9 mouse cellular contexts compared by ENCODE assay signal in the genomic region with DNA sequence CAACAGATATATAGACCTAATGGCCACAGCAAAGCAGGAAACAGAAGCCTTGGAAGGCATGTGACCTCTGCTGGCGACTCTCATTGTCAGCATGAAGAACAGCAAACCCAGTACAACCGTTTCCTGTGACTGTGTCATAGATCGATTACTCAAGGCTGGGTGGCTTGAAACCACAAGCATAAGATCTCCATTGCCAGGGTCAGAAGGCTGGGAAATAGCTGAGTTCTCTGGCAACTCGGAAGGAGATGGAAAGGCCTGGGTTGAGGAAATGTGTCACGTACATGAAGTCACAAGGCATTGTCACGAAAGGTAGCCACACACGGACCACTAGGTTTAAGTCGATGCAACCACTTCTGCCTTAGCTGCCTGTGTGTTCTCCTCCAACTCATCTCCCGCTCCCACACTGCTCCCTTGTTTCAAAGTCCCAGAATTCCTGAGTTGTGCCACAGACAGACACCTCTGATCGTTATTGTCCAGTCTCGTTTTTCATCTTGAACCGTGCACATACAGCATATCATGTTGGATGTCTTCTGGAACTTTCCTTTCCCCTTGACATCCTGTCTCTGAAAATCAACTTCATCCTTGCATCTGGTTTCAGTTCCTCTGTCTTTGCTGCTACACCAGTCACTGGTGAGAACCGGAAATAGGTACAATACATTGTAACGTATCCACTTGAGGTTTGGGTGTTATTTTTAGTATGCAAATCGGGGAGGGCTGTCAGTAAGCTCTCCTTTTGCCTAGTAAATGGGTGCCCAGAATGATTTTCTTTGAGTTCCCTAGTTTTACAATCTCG. TPM values are rescaled to one million over a fixed set of nuclear protein-coding genes. Genes with fewer than 3 reads are reported as not detected.
DNase-seq lines count a peak whose midpoint lies in the region; ATAC-seq and TF ChIP-seq lines count a peak whose summit lies in the region.
"Had no signal": no experiment of that assay in that cellular context is flagged by ENCODE, and none has a peak within 500 bp of the region (broad histone marks: within the 10 kb centered on the region; RNA-seq: fewer than 3 reads in every experiment).

No protein-coding gene starts in this region.

- no peak for DNase-seq in lung, postnatal 10 days
- peak; percentile 58 for DNase-seq in thymus, postnatal 14 days
- DNase-seq in Muller cell, postnatal 12 days (ENCODE audit: inconsistent ontology term): no peak
- DNase-seq in right cerebral cortex, adult 18-20 months: no peak

- no peak for ATAC-seq in lung, embryonic 15.5 days (ENCODE audit: borderline replicate concordance, extremely low read depth, low FRiP score, low TSS enrichment)
- no peak for ATAC-seq in hindbrain, embryonic 16.5 days

- no peak overlapping the region for H3K4me2 ChIP-seq in lung, embryonic 15.5 days
- H3K4me2 ChIP-seq in hindbrain, embryonic 16.5 days (ENCODE audit: low read length): no peak overlapping the region
- H3K4me2 ChIP-seq: limb, embryonic 13.5 days had no signal

- H3K36me3 ChIP-seq in lung, embryonic 15.5 days: no peaks in the 10 kb centered on the region
- no peaks in the 10 kb centered on the region for H3K36me3 ChIP-seq in macrophage (ENCODE audit: inconsistent target)
- no peaks in the 10 kb centered on the region for H3K36me3 ChIP-seq in hindbrain, embryonic 16.5 days (ENCODE audit: control insufficient read depth, insufficient read depth, low read length)
- H3K36me3 ChIP-seq: limb, embryonic 13.5 days had no signal

- no peak for TF ChIP-seq POLR2A in embryonic fibroblast, embryonic 13.5 days (IDR thresholded peaks at IDR 0.05; ENCODE audit: low read depth, low read length)

- 73% methylated on average over 16 of the region's 16 CpGs for WGBS in lung, embryonic 15.5 days
- WGBS in macrophage (ENCODE audit: missing documents): under 1% methylated on average over 16 of the region's 16 CpGs
- 90% methylated on average over 16 of the region's 16 CpGs for WGBS in hindbrain, embryonic 16.5 days

- H3K27ac ChIP-seq in lung, embryonic 15.5 days: peak overlapping the region; percentile 8; the same call in 1 of the 2 replicates
- H3K27ac ChIP-seq in embryonic fibroblast, embryonic 13.5 days (ENCODE audit: insufficient read depth, low read length): peak overlapping the region; percentile 23; the same call in 1 of the 2 replicates
- H3K27ac ChIP-seq in macrophage: peak overlapping the region; percentile 99
- H3K27ac ChIP-seq in hindbrain, embryonic 16.5 days (ENCODE audit: low read depth, low read length): no peak overlapping the region
- H3K27ac ChIP-seq: limb, embryonic 13.5 days had no signal

- no peak for TF ChIP-seq CTCF in embryonic fibroblast, embryonic 13.5 days (IDR thresholded peaks at IDR 0.05; ENCODE audit: borderline replicate concordance, insufficient read depth, low read length)

- no peaks in the 10 kb centered on the region for H3K27me3 ChIP-seq in lung, embryonic 15.5 days
- H3K27me3 ChIP-seq in hindbrain, embryonic 16.5 days (replicated peaks; ENCODE audit: control insufficient read depth, insufficient read depth, low read length): no peaks in the 10 kb centered on the region
- H3K27me3 ChIP-seq: limb, embryonic 13.5 days had no signal

- no peaks in the 10 kb centered on the region for H3K9me3 ChIP-seq in lung, embryonic 15.5 days
- H3K9me3 ChIP-seq in hindbrain, embryonic 16.5 days (ENCODE audit: control insufficient read depth, low read length): no peaks in the 10 kb centered on the region
- H3K9me3 ChIP-seq: limb, embryonic 13.5 days had no signal

- H3K9ac ChIP-seq in lung, embryonic 15.5 days: no peak overlapping the region
- H3K9ac ChIP-seq in hindbrain, embryonic 16.5 days (ENCODE audit: low read depth, low read length): no peak overlapping the region
- H3K9ac ChIP-seq: limb, embryonic 13.5 days had no signal

- no peak overlapping the region for H3K4me3 ChIP-seq in lung, embryonic 15.5 days
- no peak overlapping the region for H3K4me3 ChIP-seq in embryonic fibroblast, embryonic 13.5 days (ENCODE audit: insufficient read depth, low read length)
- no peak overlapping the region for H3K4me3 ChIP-seq in macrophage (ENCODE audit: inconsistent target)
- no peak overlapping the region for H3K4me3 ChIP-seq in hindbrain, embryonic 16.5 days (ENCODE audit: low read length)
- H3K4me3 ChIP-seq: limb, embryonic 13.5 days had no signal

- H3K4me1 ChIP-seq in lung, embryonic 15.5 days: peaks cover 7% of the 10 kb centered on the region; the same call in 1 of the 2 replicates
- peaks cover 16% of the 10 kb centered on the region; the same call in 1 of the 2 replicates for H3K4me1 ChIP-seq in embryonic fibroblast, embryonic 13.5 days (ENCODE audit: control insufficient read depth, insufficient read depth, low read length)
- H3K4me1 ChIP-seq in hindbrain, embryonic 16.5 days (ENCODE audit: control insufficient read depth, insufficient read depth, low read depth, low read length): no peaks in the 10 kb centered on the region

- no peaks in the 10 kb centered on the region for H3K79me2 ChIP-seq in macrophage (ENCODE audit: inconsistent target)

RNA-seq across cellular contexts. Expression of a gene that starts 32.7 kb away (rescaled TPM):
- 19.6 and 20.8 TPM in 2 replicates for polyA plus RNA-seq in lung, embryonic 15.5 days (2015; fragmentation: Nextera tagmentation; extraction: Ambion mirVana)
- polyA plus RNA-seq in embryonic fibroblast, embryonic 13.5 days (2011; ENCODE audit: insufficient read length, low read depth, missing spikeins): 58.5 and 77.0 TPM in 2 replicates
- total RNA-seq in macrophage (2018; cell fraction: chromatin; rRNA removed): 100 to 1,000 TPM in 6 of 26 experiments, 10 to 100 TPM in 19, 1 to 10 TPM in 1; 9.2 to 143 (median 58.4) TPM
- total RNA-seq in macrophage (2018; cell fraction: cytosol; rRNA removed): 100 to 1,000 TPM in 11 of 26 experiments, 10 to 100 TPM in 15; 40.1 to 135 (median 81.6) TPM
- 100 to 1,000 TPM in 11 of 26 experiments, 10 to 100 TPM in 15; 38.3 to 241 (median 91.4) TPM for total RNA-seq in macrophage (2018; cell fraction: nucleus; rRNA removed)
- polyA plus RNA-seq in macrophage (2018): 86.0 to 211 TPM (median 135 TPM) in 3 replicates
- 7.1 and 9.2 TPM in 2 replicates for polyA plus RNA-seq in hindbrain, embryonic 16.5 days (2015; fragmentation: Nextera tagmentation; extraction: Ambion mirVana)
